Mouse (Mus musculus) hindbrain, embryonic 11.5 days (tissue): ENCODE measurements around the gene Hspa1a. TPM values are rescaled to one million over a fixed set of nuclear protein-coding genes. Genes with fewer than 3 reads are reported as not detected.
"Not testable (repeated sequence)": the region's sequence is repeated elsewhere in the genome, so short reads cannot be mapped to it uniquely, and the experiment has no call there.

ENCODE experiments used
- ATAC-seq: fragments of 200-750 bp; cut with Nextera tagmentation; 2 replicates; pipeline ENCODE4 v1.8.0; 2017; ENCODE audit warnings: mild to moderate bottlenecking, moderate TSS enrichment, moderate library complexity; ENCODE audit not compliant: low FRiP score
- DNase-seq: peaks from one replicate; pipeline ENCODE4 v3.0.0-alpha.2; 2015; ENCODE audit warnings: low spot score
- H3K27ac ChIP-seq: fragments of 300-500 bp; sonication (generic); 2 replicates; pipeline ENCODE4 v1.5.1; 2014; ENCODE audit warnings: mild to moderate bottlenecking, low read depth, low read length
- H3K27me3 ChIP-seq: fragments of 300-500 bp; sonication (generic); 2 replicates; pipeline ENCODE4 v1.6.1; 2014; ENCODE audit warnings: mild to moderate bottlenecking, low read length, moderate library complexity, mixed read lengths; ENCODE audit not compliant: control insufficient read depth, insufficient read depth
- H3K36me3 ChIP-seq: fragments of 300-500 bp; sonication (generic); 2 replicates; pipeline ENCODE4 v1.6.1; 2014; ENCODE audit warnings: mild to moderate bottlenecking, low read length, moderate library complexity, mixed read lengths; ENCODE audit not compliant: control insufficient read depth, insufficient read depth
- H3K4me1 ChIP-seq: fragments of 300-500 bp; sonication (generic); replicated peaks from 2 replicates; pipeline ENCODE4 v1.6.1; 2014; ENCODE audit warnings: low read length, mixed read lengths; ENCODE audit not compliant: control insufficient read depth, insufficient read depth
- H3K4me2 ChIP-seq: fragments of 300-500 bp; sonication (generic); replicated peaks from 2 replicates; pipeline ENCODE4 v1.6.1; 2014; ENCODE audit warnings: mild to moderate bottlenecking, low read depth, low read length
- H3K4me3 ChIP-seq: fragments of 300-500 bp; sonication (generic); 2 replicates; pipeline ENCODE4 v1.5.1; 2014; ENCODE audit warnings: low read depth, low read length
- H3K9ac ChIP-seq: fragments of 300-500 bp; sonication (generic); 2 replicates; pipeline ENCODE4 v1.6.1; 2014; ENCODE audit warnings: low read depth, low read length
- H3K9me3 ChIP-seq: fragments of 300-500 bp; sonication (generic); 2 replicates; pipeline ENCODE4 v1.6.1; 2016; ENCODE audit warnings: low read length; ENCODE audit not compliant: control insufficient read depth
- WGBS: fragments of 180-500 bp; shearing (Covaris S2); extraction: QIAGEN DNeasy Blood & Tissue Kit; methylation state at CpG from one replicate; pipeline ENCODE4 v1.1.7; 2014; 5-methylcytosine and 5-hydroxymethylcytosine counted together
- polyA plus RNA-seq: library from polyadenylated mRNA; unstranded; fragments of >200 nt; fragmentation: Nextera tagmentation; extraction: Ambion mirVana; gene quantifications from 2 replicates; pipeline ENCODE4 v1.2.1, GENCODE M21; 2014

Gene Hspa1a
- polyA plus RNA-seq, 1 experiment from 2014 or later, result 1.4 TPM

DNA sequence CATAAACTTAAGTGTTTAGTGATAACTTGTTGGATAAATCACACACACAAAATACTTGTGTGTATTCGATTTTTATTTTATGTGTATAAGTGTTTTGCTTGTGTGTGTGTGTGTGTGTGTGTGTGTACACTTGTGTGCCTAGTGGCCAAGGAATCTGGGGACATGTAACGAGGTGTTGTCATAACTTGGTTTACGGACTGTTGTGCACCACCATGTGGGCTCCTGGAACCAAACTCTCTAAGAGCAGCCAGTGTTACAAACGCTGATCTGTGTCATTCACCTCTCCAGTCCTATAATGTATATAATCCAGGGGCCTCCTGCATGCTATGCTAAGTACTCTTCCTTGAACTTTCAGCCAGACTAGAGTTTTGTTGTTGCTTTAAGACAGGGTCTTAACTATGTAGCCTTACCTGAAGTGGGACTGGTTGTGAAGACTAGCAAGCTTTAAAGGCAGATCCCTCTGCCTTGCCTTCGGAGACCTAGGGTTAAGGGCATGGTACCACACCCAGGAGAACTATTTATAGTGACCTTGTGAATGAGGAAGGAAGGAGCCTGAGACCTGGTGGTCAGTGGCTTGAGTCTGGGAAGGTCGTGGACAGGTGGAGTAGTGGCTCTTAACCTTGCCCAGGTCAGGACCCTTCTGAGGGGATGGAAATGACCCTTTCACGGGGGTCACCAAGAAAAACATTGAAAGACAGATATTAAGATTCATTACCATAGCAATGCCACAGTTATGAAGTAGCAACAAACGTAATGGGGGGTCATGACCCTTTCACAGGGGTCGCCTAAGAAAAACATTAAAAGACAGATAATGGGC lies 31.3 kb upstream of the Hspa1a start:
- 83% methylated on average over 9 of the region's 9 CpGs for WGBS
- H3K27ac ChIP-seq, result no peak overlapping the region
- H3K4me3 ChIP-seq, result no peak overlapping the region; the same call in 1 of the 2 replicates
- no peaks in the 10 kb centered on the region for H3K27me3 ChIP-seq
- H3K9me3 ChIP-seq, result no peaks in the 10 kb centered on the region
- ATAC-seq (no peak), DNase-seq (no peak)
- H3K9ac ChIP-seq, result 0 out of 2 replicates have a peak overlapping the region, but pooled peaks have one; percentile 2
- peak overlapping the region; percentile 99; the same call in 1 of the 2 replicates for H3K4me2 ChIP-seq
- H3K4me1 ChIP-seq, result peaks cover 7% of the 10 kb centered on the region
- peaks cover 12% of the 10 kb centered on the region; the same call in 1 of the 2 replicates for H3K36me3 ChIP-seq

DNA sequence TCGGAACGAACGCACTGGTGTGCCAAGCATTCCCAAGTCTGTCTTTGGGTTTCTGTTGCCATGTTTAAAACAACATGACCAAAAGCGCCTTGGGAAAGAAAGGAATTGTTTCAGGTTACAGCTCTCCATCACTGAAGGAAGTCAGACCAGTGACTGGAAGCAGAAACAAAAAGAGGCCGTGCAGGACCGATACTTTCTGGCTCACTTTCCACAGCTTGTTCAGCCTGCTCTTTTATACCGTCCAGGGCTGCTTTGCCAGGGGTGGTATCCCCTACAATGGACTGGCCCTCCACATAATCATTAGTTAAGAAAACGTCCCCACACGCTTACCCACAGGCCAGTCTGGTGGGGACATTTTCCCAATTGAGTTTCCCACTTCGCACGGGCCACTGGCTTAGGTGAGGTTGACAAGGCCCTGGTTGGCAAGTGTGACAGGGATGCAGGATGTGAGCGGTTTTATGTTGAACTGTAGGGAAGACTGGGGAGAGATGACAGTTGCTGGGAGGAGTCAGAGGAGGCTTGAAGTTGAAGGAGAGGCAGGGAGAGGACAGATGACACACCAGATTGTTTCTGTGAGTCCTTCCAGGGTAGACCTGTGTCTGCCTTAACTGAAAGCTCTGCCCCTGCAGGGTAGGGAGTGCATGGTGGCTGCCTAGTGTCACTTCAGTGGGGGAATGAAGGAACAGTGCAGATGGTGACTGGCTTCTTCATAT lies 30.4 kb upstream of the Hspa1a start:
- H3K4me2 ChIP-seq, result peak overlapping the region; percentile 99
- peak overlapping the region; percentile 97 for H3K27ac ChIP-seq
- H3K4me3 ChIP-seq, result peak overlapping the region; percentile 89
- H3K27me3 ChIP-seq, result no peaks in the 10 kb centered on the region
- peaks cover 7% of the 10 kb centered on the region for H3K4me1 ChIP-seq
- H3K9ac ChIP-seq, result peak overlapping the region; percentile 95
- no peaks in the 10 kb centered on the region for H3K9me3 ChIP-seq
- 12% methylated on average over 12 of the region's 12 CpGs for WGBS
- H3K36me3 ChIP-seq, result peaks cover 12% of the 10 kb centered on the region; the same call in 1 of the 2 replicates
- DNase-seq (no peak), ATAC-seq (no peak)

DNA sequence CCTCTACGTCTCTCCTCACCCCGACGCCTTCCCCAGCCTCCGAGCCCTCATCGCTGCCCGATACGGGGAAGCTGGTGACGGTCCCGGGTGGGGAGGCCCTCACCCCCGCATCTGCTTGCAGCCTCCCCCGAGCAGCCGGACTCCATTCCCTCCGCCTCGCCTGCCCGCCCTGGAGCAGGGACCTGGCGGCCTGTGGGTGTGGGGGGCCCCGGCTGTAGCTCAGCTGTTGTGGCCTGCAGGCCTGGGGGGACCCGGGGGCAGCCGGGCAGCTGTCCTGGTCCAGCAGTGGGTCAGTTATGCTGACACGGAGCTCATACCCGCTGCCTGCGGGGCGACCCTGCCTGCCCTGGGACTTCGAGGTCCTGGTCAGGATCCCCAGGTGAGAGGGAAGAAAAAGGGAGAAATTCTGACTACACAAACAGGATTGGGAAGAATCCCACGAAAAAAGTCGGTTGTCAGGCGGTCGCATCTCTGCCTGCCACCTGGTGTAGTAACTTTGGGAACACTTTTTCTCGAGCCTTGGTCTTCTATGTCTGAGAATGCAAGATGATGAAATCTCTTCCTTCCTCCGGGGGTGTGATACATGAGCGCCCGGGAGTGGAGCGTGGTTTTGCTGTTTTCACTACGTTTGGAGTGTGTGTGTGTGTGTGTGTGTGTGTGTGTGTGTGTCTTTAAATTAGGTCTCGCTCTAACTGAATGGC lies 29.6 kb upstream of the Hspa1a start:
- ATAC-seq, result peak; percentile 38
- Histone ChIP-seq H3K4me3 (peak overlapping the region; percentile 89), H3K4me2 (peak overlapping the region; percentile 99), H3K36me3 (peaks cover 12% of the 10 kb centered on the region; the same call in 1 of the 2 replicates), H3K9ac (peak overlapping the region; percentile 95), H3K27ac (peak overlapping the region; percentile 97), H3K9me3 (no peaks in the 10 kb centered on the region), H3K4me1 (peaks cover 7% of the 10 kb centered on the region), H3K27me3 (no peaks in the 10 kb centered on the region)
- peak; percentile 39 for DNase-seq
- WGBS, result under 1% methylated on average over 35 of the region's 35 CpGs

DNA sequence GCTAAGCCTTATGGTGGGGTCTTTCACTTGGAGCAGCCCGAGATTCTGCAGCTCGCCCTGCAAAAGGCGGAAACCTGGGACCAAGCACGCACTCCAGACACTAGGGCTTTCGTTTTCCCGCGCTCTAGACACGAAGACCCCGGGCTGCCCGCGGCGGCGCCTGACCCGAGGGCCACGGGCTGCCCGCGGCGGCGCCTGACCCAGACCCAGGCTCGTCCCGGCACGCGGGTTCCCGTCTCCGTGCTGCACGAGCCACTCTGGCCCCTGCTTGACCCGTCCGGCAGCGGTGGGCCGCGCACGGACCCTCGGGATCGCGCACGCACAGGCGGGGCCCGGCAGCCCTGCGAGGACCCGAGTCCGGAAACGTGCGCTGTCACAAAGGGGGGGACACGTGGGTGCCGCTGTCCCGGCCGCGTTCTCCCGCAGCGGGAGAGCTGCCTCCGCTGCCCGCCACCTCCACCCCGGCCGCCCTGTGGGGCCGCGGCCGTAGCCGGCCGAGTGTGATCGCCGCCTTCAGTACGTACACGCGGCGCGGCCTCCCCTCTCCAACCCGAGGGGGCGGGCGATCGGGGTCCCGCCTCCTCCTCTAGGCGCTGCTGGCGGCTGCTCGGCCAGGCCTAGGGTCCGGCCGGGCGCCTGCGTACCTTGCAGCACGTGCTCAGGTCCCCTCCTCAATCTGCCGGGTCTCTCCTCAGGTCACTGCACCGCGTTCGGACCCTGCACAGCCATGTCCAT lies 28.9 kb upstream of the Hspa1a start, which contains the start of gene Vars:
Gene Vars, plus strand, starts transcription at position 271 of the 735 bp plus-strand sequence.
- under 1% methylated on average over 82 of the region's 83 CpGs for WGBS
- Histone ChIP-seq H3K27me3 (no peaks in the 10 kb centered on the region), H3K4me3 (peak within 1 kb of the TSS; percentile 89), H3K4me2 (peak within 1 kb of the TSS; percentile 99), H3K9me3 (no peaks in the 10 kb centered on the region), H3K27ac (peak within 1 kb of the TSS; percentile 97), H3K4me1 (peaks cover 7% of the 10 kb centered on the region), H3K36me3 (peaks cover 12% of the 10 kb centered on the region; the same call in 1 of the 2 replicates), H3K9ac (peak within 1 kb of the TSS; percentile 95)
- DNase-seq (peak; percentile 93), ATAC-seq (peak; percentile 91)

DNA sequence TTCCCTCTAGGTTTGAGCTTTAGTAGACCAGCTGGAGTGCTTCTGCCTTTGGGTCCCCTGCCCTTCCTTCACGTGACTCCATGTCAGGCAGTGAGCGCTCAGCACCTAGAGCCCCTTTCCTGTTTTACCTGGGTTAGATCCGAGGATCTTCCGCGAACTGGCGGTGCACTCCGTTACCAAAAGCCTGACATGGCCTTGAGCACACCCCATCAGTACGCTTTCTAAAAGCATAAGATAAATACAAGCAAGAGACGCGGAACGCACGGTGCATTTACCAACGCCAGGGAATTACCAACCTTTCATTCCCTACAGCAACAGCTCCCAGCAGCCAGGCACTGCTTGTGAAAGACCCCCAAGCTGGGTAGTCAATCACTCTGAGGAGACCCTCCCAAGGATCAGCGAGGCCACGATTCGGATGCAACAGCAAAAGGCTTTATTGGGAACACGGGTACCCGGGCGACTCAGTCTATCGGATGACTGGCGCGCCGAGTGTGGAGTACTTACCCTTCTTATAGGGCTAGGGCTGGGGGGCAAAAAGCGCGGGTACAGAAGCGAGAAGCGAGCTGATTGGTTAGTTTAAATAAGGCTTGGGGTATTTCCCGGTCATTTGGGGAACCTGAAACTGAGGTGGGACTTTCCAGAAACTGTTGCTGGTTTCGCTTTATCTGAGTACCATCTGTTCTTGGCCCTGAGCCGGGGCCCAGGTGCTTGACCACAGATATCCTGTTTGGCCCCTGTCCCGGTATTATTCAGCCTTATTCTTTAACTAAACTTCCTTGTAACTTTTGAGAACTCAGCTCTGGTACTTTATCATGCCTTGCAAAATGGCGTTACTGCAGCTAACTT lies 28.1 kb upstream of the Hspa1a start:
- not testable (repeated sequence) for H3K4me1 ChIP-seq, ATAC-seq, H3K36me3 ChIP-seq, H3K27me3 ChIP-seq, H3K9me3 ChIP-seq
- Histone ChIP-seq H3K4me3 (peak overlapping the region; percentile 89), H3K4me2 (peak overlapping the region; percentile 99), H3K9ac (peak overlapping the region; percentile 95), H3K27ac (peak overlapping the region; percentile 97; the same call in 1 of the 2 replicates)
- WGBS, result 26% methylated on average over 29 of the region's 32 CpGs
- DNase-seq, result peak; percentile 37

DNA sequence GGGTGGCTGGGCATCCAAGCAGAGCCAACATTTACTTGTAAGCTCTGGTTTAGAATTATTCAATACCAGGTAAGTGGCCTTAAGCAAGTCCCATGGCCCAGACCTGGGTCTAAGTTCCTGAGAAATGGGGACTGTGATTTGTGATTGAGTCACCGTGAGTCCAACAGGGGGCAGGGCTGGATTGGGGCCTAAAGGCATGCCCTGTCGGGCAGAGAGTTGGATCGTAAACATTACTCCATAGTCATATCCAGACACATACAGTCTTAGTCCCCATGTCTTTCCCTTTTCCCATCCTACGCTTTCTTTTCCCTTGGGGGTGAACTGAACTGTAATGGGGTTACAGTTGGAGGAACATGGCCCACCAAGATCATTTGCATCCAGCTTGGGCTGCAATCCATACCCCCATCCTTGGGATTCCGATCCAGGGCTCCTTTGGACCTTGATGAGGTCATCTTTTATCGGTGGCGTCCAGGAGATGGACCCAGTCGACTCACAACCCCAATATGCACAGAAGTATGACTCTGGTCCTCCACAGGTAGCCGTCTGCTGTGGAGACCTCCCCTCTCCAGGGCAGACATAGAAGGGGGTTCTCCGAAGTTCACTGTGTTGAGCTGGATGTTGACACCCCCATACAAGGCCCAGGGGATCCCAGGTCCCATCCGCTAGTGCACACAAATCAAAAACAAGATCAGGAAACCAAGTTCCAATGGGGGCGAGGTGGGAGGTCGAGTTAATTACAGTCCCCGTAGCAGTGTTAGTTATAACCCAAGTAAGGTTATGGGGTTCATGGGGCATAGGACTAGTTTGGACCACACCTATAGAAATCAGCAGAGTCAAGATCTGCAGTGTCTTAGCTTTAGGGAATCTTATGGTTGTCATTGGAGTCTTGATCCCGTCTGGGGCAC lies 26.8 kb upstream of the Hspa1a start:
- Histone ChIP-seq H3K36me3 (no peaks in the 10 kb centered on the region), H3K4me3 (no peak overlapping the region), H3K27ac (no peak overlapping the region), H3K9me3 (no peaks in the 10 kb centered on the region), H3K4me1 (peaks cover 7% of the 10 kb centered on the region), H3K27me3 (no peaks in the 10 kb centered on the region), H3K9ac (no peak overlapping the region), H3K4me2 (no peak overlapping the region)
- no peak for ATAC-seq
- DNase-seq, result no peak
- 94% methylated on average over 15 of the region's 15 CpGs for WGBS

DNA sequence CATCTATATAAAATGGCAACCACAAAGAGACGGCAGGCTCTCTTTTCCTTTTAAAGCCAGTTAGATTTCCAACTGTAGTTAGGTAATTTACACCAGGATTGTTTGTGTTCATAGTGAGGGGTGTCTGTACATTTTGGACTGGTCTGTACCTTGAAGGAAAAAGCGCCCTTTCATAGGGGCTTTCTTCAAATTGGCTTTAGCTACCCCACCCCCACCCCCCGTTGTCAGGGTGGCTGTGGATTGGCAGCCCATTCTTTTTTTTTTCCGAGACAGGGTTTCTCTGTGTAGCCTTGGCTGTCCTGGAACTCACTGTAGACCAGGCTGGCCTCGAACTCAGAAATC lies 25.2 kb upstream of the Hspa1a start:
- no peak for DNase-seq

More for the DNA sequence above, 25.2 kb upstream of the Hspa1a start:
- no peak overlapping the region for H3K9ac ChIP-seq
- 88% methylated on average over 5 of the region's 5 CpGs for WGBS
- H3K4me2 ChIP-seq, result no peak overlapping the region
- no peak overlapping the region for H3K4me3 ChIP-seq
- H3K9me3 ChIP-seq, result no peaks in the 10 kb centered on the region
- no peaks in the 10 kb centered on the region for H3K27me3 ChIP-seq
- H3K36me3 ChIP-seq, result no peaks in the 10 kb centered on the region
- peaks cover under 1% of the 10 kb centered on the region for H3K4me1 ChIP-seq
- no peak for ATAC-seq
- H3K27ac ChIP-seq, result no peak overlapping the region
